Mouse (Mus musculus) thymus, adult 2 months (tissue): ENCODE data around the gene Gm6217. TPM values are rescaled to one million over a fixed set of nuclear protein-coding genes. Genes with fewer than 3 reads are reported as not detected.
"Not testable (repeated sequence)": the region's sequence is repeated elsewhere in the genome, so short reads cannot be mapped to it uniquely, and the experiment has no call there.

Source experiments
- DNase-seq: peaks from one replicate; pipeline ENCODE4 v3.0.0; 2021
- H3K27ac ChIP-seq: fragments of 200-500 bp; 2 replicates; pipeline ENCODE4 v1.5.1; 2012; ENCODE audit warnings: low read length, control low read depth; ENCODE audit not compliant: control insufficient read depth, insufficient read depth
- H3K27me3 ChIP-seq: fragments of 200-500 bp; 2 replicates; pipeline ENCODE4 v1.6.1; 2012; ENCODE audit warnings: mild to moderate bottlenecking, low read length, moderate library complexity, mixed read lengths; ENCODE audit not compliant: control insufficient read depth, insufficient read depth
- H3K36me3 ChIP-seq: fragments of 200-500 bp; 2 replicates; pipeline ENCODE4 v1.6.1; 2012; ENCODE audit warnings: mild to moderate bottlenecking, low read length, moderate library complexity; ENCODE audit not compliant: control insufficient read depth, insufficient read depth
- H3K4me1 ChIP-seq: fragments of 200-500 bp; replicated peaks from 2 replicates; pipeline ENCODE4 v1.6.1; 2012; ENCODE audit warnings: low read length; ENCODE audit not compliant: control insufficient read depth, insufficient read depth
- H3K4me3 ChIP-seq: fragments of 200-500 bp; 2 replicates; pipeline ENCODE4 v1.5.1; 2012; ENCODE audit warnings: mild to moderate bottlenecking, low read length, control low read depth, moderate library complexity; ENCODE audit not compliant: control insufficient read depth, insufficient read depth
- CTCF ChIP-seq: fragments of 200-500 bp; IDR thresholded peaks from 2 replicates; pipeline ENCODE4 v1.5.1; 2012; ENCODE audit warnings: mild to moderate bottlenecking, control low read depth, low read length, moderate library complexity, borderline replicate concordance; ENCODE audit not compliant: control insufficient read depth, poor library complexity, insufficient read depth; ENCODE audit errors: extremely low read depth
- POLR2A ChIP-seq: fragments of 200-500 bp; IDR thresholded peaks from 2 replicates; pipeline ENCODE4 v1.6.1; 2012; ENCODE audit warnings: mild to moderate bottlenecking, low read length, control low read depth, moderate library complexity; ENCODE audit not compliant: control insufficient read depth, poor library complexity, insufficient read depth; ENCODE audit errors: extremely low read depth
- WGBS: fragments of 180-500 bp; shearing (Covaris S2); methylation state at CpG from one replicate; pipeline ENCODE4 v1.1.7; 2018; 5-methylcytosine and 5-hydroxymethylcytosine counted together
- polyA plus RNA-seq: library from polyadenylated mRNA; depleted of rRNA; stranded (reverse); fragments of >200 nt; gene quantifications from 2 replicates; pipeline ENCODE4 v1.2.3, GENCODE M21; 2012

Gm6217 gene
- polyA plus RNA-seq, 1 experiment: not detected

- DNase-seq: no peak
- H3K4me1 ChIP-seq: no peaks in the 10 kb centered on the region
- no peaks in the 10 kb centered on the region for H3K36me3 ChIP-seq
- TF ChIP-seq CTCF: no peak
- no peak for TF ChIP-seq POLR2A
- H3K27ac ChIP-seq: no peak overlapping the region
- H3K27me3 ChIP-seq: no peaks in the 10 kb centered on the region
- H3K4me3 ChIP-seq: no peak overlapping the region
- 82% methylated on average over 3 of the region's 3 CpGs for WGBS
These were observed 35.2 kb upstream of the Gm6217 start for GRCm38 (mm10) chr1:82966413-82966812.

GRCm38 (mm10) chr1:82959870-82960385 lies 28.7 kb upstream of the Gm6217 start, which contains the start of gene Gm47955:
Gm47955 (plus strand) TSS chr1:82960286.
- Histone ChIP-seq H3K4me1 (no peaks in the 10 kb centered on the region), H3K4me3 (no peak within 1 kb of the TSS), H3K36me3 (no peaks in the 10 kb centered on the region), H3K27ac (no peak within 1 kb of the TSS), H3K27me3 (no peaks in the 10 kb centered on the region)
- 93% methylated on average over 11 of the region's 11 CpGs for WGBS
- no peak for TF ChIP-seq CTCF
- no peak for TF ChIP-seq POLR2A
- DNase-seq: no peak

GRCm38 (mm10) chr1:82955913-82956312 lies 24.7 kb upstream of the Gm6217 start, which contains the start of gene Gm7544:
Gm7544 (minus strand) TSS chr1:82956013.
- DNase-seq, H3K4me1 ChIP-seq, H3K27me3 ChIP-seq, H3K4me3 ChIP-seq, H3K27ac ChIP-seq, H3K36me3 ChIP-seq: not testable (repeated sequence)

GRCm38 (mm10) chr1:82948601-82949000 lies 17.4 kb upstream of the Gm6217 start:
- WGBS: 90% methylated on average over 2 of the region's 2 CpGs
- Histone ChIP-seq H3K4me3 (no peak overlapping the region), H3K36me3 (no peaks in the 10 kb centered on the region), H3K27ac (no peak overlapping the region), H3K27me3 (no peaks in the 10 kb centered on the region), H3K4me1 (no peaks in the 10 kb centered on the region)
- DNase-seq: no peak
- TF ChIP-seq CTCF (no peak), POLR2A (no peak)

- WGBS: 93% methylated on average over 2 of the region's 2 CpGs
These were observed 14.8 kb upstream of the Gm6217 start for GRCm38 (mm10) chr1:82946029-82946428.

GRCm38 (mm10) chr1:82943295-82943694 lies 12.1 kb upstream of the Gm6217 start, which contains the start of gene A030003K21Rik:
A030003K21Rik (minus strand) TSS chr1:82943388.
- not testable (repeated sequence) for H3K27ac ChIP-seq, H3K4me1 ChIP-seq, H3K36me3 ChIP-seq, H3K27me3 ChIP-seq, H3K4me3 ChIP-seq, DNase-seq
- no CpG with 5 or more reads among the region's 6 CpGs for WGBS

More at GRCm38 (mm10) chr1:82946029-82946428, 14.8 kb upstream of the Gm6217 start:
- not testable (repeated sequence) for H3K27me3 ChIP-seq, H3K36me3 ChIP-seq, H3K4me3 ChIP-seq, H3K4me1 ChIP-seq, H3K27ac ChIP-seq, DNase-seq

- H3K36me3 ChIP-seq: not testable (repeated sequence)
- 68% methylated on average over 1 of the region's 2 CpGs for WGBS
These were observed 11.3 kb upstream of the Gm6217 start for GRCm38 (mm10) chr1:82942505-82942904.

GRCm38 (mm10) chr1:82938666-82939065 lies 7.5 kb upstream of the Gm6217 start:
- Histone ChIP-seq H3K27ac (no peak overlapping the region), H3K36me3 (no peaks in the 10 kb centered on the region), H3K4me3 (no peak overlapping the region), H3K27me3 (no peaks in the 10 kb centered on the region), H3K4me1 (no peaks in the 10 kb centered on the region)
- DNase-seq: no peak
- WGBS: 96% methylated on average over 5 of the region's 5 CpGs
- TF ChIP-seq POLR2A (no peak), CTCF (no peak)

More at GRCm38 (mm10) chr1:82942505-82942904, 11.3 kb upstream of the Gm6217 start:
- not testable (repeated sequence) for H3K27me3 ChIP-seq, H3K4me1 ChIP-seq, DNase-seq, H3K4me3 ChIP-seq, H3K27ac ChIP-seq

GRCm38 (mm10) chr1:82930558-82930957 lies 641 bp downstream of the Gm6217 start:
- H3K4me1 ChIP-seq, DNase-seq, H3K36me3 ChIP-seq, H3K4me3 ChIP-seq, H3K27ac ChIP-seq, H3K27me3 ChIP-seq: not testable (repeated sequence)
- 94% methylated on average over 2 of the region's 3 CpGs for WGBS
